Mouse (Mus musculus): ENCODE results near the gene Ifi47. TPM values are rescaled to one million over a fixed set of nuclear protein-coding genes. Genes with fewer than 3 reads are reported as not detected.

Ifi47 gene
- total RNA-seq, 2 experiments from 2014 or later: 0.77 to 1.9 TPM

DNA sequence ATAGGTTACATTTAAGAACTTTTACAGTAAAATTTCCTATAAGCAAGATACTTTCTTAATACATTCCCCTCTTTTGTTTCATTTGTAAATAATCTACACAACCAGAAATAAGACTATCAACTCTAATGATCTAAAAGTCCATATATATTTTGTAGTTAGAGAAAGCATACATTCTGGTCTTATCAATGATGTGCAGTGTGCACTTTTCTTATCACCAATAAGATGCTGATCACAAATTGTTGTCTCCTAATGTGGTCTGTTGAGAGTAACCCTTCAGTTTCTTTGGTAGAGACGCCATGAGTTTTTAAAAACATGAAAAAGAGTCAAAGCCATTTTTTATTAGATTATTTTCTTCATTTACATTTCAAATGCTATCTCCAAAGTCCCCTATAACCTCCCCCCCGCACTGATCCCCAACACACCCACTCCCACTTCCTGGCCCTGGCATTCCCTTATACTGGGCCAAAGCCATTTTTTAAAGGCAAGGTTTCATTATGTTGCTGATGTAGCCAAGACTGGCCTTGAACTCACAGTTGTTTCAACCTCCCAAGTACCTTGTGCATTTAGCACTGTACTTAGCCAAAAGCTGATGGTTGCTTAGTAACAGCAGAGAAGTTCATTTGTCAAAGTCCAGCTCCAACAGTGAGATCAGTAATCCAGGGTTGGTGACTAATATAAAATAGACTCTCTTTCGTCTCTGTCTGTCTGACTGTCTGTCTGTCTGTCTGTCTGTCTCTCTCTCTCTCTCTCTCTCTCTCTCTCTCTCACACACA, 13.5 kb downstream of the Ifi47 start:
- no peak for DNase-seq

DNA sequence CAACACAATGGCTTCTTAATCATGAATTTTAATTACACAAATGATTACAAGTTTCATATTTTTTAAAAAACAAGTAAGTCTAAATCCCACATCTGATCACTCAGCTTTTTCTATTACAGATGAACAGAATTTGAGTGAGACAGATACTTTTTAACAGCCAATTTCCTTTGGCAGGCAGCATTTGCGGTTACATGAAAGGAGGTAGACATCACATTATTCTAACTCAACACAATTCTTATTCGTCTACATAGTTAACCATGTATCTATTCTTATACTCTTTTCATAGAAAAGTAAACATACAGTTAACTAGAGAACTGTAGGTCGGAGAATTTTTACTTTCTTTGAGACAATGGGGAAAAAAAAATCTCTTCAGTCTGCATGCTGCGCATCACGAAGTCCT, 14.2 kb downstream of the Ifi47 start:
- no peak for DNase-seq

DNA sequence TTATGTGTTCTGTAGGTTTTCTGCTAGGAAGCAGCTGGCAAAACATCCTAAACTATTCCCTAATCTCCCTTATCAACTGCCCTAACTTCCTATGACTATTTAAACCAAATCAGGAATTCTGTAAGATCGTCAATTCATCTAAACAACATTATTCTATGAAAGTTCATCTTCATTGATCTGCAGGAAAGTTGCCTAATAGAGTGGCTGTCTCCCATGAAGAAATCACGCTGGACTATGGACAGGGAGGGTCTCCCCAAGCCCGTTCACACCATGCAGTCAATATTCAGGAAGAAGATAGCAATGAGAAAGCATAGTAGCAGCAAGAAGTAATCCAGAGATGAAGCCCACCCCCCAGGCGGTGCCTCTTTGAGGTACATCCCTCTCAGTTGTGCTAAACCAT, 14.8 kb downstream of the Ifi47 start:
- no peak for DNase-seq

DNA sequence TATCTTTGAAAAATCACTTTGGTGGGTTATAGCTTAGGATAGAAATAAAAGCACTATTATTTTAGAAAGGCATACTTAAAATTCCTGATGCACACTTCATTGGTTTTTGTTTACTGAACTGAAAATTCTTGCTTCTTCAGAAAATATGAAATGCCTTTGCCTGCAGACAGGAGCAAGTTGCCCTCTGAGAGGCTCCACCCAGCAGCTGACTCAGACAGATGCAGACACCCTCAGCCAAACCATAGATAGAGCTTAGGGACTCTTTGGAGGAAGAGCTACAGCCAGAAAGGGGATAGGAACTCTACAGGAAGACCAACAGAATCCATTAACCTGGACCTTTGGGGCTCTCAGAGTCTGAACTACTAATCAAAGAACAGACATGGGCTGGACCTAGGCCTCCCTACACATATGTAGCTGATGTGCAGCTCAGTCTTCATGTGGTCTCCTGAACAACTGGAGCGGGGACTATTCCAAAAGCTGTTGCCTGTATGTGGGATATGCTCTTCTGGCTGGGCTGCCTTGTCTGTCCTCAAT, 15.7 kb downstream of the Ifi47 start:
- DNase-seq: no peak

DNA sequence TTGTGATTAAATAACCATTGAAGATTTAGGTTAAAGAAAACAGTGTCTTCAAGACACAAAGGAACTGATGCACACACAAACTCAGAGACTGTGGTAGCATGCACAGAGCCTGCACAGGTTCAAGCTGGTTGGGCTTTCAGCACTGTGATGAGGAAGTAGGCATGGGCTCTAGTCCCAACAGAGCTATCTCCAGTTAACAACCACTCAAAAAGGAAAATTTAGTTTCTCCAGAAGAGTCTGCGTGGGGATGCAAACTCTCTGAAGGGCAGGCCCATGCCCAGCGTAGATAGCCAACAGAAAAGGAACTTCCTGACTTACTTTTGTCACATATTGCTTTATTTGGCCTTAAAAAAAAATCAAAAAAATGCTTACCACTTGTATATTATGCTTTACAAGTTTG, 16.4 kb downstream of the Ifi47 start:
- DNase-seq: no peak

DNA sequence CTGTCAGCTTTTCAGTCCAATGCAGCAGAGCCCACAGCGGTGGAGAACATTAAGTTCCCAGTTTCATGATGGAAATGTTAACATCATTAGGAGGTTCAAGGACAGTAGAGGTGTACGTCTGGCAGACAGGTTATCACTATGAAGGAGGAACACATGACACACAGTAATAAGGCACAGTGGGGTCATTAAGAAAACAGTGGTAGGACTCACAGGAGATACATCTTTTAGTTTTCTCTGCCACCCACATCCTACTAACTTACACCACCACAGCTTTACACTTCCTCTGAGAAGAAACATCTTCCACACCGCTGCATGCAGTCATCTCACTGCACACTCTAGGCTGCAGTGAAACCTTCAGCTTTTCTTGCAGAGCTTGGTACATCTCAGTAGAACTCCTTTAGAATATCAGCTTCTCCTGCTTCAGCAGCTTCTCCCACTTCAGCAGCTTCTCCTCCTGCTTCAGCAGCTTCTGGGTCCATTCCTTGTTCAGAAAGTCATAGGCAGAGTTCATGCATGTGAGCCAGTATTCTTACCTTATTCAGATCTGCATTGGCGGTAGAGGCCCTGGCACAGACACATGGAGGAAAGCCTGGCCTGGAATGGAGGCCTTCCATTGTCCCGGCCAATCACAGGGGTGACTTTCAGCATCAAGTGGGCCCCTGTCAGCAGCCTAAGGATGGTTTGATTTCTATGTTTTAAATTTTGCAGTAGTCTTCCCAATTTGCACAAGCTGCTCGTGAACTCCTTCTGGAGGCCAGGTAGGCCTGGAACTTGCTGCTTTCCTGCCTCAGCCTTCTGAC, 17.7 kb downstream of the Ifi47 start:
- DNase-seq: no peak

DNA sequence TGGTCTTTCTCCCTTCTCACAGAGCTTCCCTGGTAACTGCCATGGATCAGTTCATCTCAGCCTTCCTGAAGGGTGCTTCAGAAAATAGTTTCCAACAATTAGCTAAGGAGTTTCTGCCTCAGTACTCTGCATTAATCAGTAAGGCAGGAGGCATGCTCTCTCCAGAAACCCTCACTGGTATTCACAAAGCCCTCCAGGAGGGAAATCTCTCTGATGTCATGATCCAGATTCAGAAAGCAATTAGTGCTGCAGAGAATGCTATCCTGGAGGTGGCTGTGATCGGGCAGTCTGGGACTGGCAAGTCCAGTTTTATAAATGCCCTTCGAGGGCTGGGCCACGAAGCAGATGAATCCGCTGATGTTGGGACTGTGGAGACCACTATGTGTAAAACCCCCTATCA, 19.0 kb downstream of the Ifi47 start:
- no peak for DNase-seq

DNA sequence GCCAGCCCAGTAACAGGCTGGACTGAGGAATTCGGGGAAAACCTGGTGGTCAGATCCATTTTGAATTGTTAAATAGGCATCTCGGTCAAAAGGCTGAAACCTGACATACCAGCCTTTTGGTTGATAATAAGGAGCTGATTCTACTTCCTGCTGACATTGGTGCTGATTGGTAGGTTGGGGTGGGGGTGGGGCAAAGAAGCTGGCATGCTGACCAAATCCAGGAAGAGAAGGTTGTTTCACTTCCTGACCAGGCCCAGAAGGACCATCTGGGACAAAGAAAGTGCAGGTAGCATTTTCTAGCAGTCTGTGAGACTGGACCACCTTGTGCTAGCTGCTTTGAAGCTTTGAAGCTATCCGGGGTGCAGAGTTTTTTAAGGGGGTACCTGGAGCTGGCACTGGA, 24.0 kb downstream of the Ifi47 start:
- no peak for DNase-seq

DNA sequence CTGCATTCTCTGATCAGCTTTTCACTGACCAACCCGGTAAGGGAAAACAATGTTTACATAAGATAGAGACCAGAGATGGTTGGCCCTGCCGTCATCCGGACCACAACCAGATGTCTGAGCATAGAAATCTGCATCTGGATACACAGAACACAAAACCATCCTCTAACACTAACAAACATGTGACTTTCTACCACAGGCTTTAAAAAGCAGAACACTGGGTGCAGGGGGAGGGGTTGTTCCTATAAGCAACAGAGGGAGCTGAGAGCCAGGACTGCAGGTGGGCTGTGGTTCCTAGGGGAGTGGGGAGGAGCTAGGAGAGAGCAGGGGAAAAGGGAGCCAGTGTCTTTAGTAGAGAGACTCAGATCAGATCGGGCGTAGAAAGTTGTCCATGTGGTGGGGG, 25.1 kb downstream of the Ifi47 start:
- DNase-seq: no peak

DNA sequence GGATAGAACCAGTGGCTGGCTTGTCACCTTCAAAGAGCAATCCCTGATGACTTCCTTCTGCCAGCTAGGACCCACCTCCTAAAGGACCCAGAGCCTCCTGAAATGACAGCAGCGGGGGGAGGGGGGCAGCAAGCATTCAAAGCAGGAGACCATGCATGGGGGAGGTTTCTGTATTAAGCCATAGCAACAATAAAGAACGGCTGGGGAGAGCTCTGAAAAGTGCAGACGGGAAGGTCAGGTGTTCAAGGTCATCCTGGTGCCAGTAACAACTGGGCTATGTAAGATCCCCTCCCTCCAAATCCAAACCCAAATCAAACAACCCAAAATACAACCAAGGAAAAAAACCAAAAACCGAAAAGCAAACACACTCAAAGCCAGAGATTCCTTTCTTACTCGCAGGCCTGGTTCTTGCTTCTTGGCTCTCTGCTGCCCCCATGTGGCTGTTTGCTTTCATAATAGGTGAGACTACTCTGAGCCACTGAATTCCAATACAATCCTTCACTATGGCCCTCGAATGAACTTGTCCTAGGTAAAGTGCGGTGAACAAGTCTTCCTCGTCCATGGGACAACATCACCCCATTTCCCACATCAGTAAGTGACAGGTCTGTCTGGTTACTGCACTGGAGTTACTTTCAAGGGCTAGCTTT, 26.8 kb downstream of the Ifi47 start:
- peak; percentile 93 for DNase-seq

DNA sequence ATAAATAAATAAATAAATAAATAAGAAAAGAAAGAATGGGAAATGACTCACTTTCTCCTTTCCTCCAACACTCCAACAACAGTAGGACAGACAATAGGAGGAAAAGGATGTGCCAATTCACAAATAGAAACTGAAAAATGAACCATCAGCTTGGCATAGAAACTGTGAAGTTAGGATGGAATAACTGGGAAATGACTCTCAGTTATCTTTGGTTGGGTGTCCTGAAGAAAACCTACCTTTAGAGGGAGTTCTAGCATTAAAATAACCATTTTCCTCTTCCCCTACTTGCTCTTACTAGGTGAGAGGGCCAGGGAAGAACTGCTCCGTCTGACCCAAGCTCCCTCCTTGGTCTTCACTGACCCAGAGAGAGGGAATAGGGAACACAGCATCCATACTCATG, 29.4 kb downstream of the Ifi47 start:
- no peak for DNase-seq

DNA sequence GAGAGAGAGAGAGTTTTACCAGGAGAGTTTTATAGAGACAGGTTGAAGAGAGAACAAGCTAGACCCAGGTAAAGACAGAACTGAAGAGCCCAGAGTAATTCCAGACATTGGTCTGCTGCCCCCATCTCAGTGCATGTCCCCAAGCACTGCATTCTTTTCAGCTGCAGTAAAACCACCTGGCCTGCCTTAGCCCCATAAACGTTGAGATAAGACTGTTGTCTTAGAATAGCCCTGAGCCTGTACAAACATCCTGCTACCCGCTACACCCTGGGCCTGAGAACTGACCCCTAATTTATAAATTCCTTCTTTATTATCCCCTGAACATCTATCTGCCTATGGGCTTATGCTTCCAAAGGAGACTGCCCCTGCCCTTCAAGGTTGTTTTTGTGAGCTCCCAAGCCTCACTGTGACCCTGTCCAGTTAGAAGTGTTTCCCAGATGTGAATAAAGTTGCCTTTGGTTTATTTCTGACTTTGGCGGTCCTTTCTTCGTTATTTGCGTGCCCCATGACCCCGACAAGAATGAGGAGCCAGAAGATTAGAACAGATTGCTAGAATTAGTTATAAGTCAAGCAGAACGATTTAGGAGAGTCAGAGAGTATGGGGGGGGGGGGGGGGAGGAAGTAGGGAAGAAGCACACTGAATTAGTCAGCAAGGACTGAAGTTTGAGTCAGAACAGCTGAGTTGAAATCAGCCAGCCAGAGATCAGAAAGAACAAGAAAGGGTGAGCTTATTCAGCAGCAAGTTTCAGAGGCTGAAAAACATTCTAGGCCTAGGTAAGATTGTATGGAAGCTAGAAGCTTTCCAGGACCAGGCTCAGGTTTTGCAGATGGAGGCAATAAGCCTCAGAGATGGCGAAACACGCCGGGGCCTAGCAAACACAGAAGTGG, 31.5 kb downstream of the Ifi47 start:
- no peak for DNase-seq

DNA sequence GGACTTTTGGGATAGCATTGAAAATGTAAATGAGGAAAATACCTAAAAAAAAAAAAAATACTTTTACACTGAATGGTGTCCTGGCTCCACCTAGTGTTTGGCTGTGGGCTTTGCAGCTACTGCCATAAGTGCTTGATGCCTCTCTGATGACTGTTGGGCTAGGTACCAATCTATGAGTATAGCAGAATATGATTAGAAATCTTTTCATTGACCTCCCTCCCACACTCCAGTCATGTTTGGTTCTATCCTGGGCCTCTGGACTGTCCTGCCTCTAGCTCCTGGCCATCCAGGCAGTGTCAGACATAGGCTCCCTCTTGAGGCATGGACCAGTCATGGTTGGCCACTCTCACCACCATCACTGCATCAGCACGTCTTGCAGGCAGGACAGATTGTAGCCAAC, 32.4 kb downstream of the Ifi47 start:
- no peak for DNase-seq

DNA sequence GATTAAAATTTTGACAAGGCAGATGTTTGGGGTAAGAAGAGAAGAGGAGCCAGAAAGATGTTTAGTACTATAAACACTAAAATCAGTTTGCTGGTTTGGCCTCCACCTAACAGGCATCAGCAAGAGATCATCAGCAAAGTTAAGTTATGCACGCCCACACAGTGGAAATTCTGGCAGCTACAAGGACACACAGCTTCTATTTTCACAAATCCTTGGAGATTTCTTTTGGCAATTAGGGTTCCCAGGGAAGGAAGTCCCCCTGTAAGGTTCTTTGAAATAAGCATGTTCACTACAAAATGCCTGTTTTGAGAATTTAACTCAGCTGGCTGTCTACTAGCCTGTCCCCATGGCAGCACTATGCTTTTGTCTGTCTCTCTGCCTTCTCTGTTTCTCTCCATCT, 34.6 kb downstream of the Ifi47 start:
- DNase-seq: no peak

DNA sequence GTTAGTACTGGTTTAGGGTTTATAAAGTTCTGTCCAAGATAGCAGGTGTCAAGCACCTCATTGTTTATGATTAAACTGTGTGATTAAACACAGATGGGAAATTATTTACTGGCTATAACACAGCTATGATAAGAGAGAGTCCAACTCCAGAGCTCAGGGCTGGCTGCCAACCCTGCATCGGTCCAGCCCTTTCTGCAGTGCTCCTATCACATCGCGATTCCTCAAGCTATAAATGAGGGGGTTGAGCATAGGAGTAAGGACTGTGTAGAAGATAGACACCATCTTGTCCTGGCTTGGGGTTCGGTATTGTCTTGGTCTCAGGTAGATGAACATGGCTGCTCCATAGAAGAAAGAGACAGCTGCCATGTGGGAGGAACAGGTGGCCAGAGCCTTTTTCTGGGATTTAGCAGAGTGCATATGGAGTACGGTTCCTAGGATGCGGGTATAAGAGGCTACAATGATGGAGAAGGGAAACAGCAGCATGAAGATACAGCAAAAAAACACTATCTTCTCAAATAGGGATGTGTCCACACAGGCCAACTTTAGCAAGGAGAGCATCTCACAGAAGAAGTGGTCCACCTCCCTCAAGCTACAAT, 36.3 kb downstream of the Ifi47 start:
- DNase-seq: no peak

DNA sequence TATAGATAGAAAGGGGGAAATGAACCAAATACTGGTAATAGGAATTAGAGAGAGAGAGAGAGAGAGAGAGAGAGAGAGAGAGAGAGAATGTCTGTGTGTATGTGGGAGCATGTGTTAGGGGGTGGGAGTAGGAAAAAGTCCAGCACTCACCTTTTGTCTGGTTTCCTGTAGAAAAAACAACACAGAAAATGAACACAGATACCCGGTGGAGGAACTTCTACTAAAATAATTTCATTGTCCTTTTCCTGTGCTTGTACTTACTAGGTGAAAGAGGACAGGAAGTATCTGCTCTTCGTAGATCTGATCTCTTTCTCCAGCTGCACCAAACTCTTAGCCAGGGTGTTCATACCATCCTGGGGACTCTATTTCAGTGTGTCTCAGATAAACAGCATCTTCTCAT, 37.8 kb downstream of the Ifi47 start:
- no peak for DNase-seq

DNA sequence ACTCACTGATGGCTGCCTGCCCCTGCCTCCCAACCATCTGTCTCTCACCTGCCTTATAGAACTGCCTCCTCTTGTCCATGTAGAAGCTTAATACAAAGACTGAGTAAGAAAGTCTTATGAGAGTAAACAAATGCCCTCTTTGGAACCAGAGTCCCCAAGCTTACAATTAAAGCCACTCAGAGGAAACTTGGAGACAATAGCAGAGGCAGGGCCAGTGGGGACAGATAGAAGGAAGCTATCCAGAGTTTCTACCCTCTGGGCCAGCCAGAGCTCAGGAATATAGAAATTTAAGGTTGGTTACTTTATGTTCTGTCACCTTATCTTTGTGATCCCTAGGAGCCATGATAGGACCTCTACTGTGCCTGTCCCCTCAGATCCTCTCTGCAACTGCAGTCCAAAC, 38.4 kb downstream of the Ifi47 start, which contains the start of gene Olfr1396:
Olfr1396 (minus strand) TSS at position 101 of the 400 bp plus-strand sequence.
- DNase-seq: no peak

DNA sequence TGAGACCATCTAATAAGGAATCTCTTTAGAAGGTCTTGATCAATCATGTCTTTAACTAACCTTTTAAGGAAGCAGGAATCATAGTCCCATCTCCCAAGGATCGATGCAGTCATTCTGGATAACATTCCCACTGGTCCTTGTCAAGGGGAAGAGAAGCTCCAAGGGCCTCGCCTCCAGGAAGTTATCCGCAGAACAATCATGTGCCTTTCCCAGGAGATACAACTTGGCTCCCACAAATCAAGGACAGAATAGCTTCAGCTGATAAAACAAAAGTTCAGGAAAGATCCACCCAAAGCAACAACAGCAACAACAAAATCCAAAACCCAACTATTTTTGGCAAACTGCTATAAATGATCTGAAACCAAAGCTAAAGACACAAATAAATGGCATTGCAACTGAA, 43.2 kb downstream of the Ifi47 start:
- DNase-seq: no peak

DNA sequence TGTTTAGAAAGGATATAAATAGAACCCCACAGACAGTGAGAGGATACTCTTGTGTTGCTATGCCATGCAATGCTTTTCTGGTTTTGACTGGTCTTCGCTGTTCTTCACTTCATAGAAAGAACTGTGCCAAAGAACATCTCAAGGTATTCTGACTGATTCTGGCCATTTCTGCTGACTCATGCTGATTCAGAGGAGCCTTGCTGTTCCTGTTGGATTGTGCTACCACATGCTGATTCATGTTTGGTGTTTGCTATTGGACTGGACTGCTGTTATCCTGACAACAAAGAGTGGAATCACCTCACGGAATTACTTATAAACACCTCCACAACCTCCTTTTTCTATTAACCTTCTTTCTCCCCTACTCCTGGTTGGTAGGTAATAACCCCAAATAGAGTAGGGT, 47.8 kb downstream of the Ifi47 start:
- DNase-seq: no peak

DNA sequence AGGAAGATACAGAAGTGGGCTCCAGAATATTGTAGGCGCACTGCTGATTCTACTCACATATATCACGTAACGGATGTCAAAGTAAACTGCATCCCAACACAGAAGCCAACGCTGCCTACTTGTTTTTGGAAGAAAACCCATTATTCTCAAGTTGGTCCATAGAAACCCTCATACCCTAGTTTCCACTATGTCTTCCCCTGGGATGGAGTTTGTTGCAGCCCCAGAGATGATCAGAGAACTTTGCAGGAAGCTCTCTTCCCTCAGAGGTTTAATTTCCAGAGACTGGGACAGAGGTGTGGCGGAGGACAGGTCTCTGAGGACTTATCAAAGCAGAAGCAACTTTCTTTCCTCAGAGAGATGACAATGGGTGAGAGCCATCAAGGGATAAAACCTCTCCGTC, 65.6 kb downstream of the Ifi47 start, which contains the start of gene Olfr1395:
Olfr1395 (plus strand) TSS at position 301 of the 400 bp plus-strand sequence.
- DNase-seq: no peak
